Mouse (Mus musculus) Muller cell, postnatal 12 days (primary cell): ENCODE results near the gene Pnpla6.

Source experiments
- DNase-seq: peaks from one replicate; pipeline ENCODE4 v3.0.0-alpha.2; 2015; ENCODE audit errors: inconsistent ontology term

Gene Pnpla6

DNA sequence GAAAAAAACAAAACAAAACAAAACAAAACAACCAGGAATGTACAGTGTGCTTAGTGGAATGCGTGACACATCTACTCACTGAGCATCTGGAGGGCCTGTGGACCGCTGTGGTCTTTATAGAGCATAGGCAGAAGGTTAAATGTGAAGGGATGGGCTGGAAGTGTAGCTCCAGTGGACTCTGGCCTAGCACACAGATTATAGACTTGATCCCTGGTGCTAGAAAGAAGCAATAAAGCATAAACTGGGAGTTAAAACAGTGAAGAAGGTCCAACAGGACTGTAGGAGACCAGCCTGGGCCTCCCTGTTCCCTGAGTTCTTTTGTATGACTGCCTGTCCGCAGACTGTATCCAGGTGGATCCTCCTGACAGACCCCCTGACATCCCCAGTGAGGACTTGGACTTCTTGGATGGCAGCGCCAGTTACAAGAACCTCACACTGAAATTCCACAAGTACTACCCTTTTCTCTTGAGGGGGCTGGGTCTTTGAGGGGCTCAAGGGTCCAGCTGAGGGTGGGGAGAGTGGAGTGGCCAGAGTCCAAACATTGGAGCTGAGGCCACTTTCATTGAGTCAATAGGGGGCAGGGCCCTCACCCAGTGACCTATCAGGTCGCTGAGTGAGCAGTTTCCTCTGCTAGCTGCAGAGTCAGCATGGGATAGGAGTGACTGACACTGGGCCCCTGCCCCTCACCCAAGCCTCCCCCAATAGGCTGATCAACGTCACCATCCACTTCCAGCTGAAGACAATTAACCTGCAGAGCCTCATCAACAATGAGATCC is 7.0 kb upstream of the Pnpla6 start:
- DNase-seq: no peak

DNA sequence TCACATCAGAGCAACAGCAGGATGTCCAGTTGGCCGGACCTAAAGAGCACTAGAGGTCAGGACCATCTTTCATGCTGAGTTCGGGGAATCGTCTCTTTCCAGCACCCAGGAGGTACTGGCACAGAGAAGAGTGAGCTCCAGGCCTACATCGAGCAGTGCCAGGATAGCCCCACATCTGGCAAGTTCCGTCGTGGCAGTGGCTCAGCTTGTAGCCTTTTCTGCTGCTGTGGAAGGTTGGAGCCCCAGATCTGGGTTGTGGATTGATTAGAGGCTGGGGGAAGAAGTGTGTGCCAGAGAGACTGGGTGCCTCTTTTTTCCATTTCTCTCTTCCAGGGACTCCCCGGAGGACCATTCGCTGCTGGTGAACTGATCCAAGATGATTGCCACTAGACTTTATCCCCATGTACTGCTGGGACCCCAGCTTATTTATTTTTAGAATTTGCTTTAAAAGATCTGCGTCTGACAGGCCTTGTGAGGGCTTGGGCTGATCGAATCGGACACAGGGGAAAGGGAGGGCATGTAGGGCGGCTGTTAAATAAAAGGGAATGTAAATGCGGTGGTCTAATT is 420 bp upstream of the Pnpla6 start:
- no peak for DNase-seq

DNA sequence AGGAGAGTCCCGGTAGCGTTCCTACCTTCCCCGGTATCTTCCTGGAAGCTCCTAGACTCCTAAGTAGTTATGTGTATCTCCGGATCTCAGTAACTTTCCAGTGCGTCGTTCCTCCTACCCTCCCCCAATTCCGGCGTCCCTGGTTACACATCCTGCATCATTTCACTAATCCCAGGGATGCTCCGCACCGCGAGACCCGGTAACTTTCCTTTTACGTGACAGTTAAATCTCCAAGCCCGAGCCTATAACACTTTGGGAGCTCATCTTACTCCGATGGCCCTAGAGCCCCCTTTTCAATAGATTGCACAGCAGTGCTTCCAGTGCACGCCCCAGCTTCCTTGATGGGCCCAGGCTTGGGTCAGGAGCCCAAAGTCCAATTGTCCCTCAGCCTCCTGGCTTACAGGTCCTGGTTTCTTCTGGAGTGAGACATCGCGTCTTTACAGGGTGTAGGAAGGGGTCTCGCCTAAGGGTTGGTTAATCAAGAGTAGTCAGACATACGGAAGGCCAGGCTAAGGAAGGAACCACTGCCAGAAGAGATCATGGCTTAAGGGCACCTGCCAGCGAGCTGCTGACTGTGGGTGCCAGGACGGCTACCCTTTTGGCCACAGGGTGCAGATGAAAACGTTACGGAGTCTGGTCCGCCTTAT is 710 bp downstream of the Pnpla6 start:
- DNase-seq: peak; percentile 60

DNA sequence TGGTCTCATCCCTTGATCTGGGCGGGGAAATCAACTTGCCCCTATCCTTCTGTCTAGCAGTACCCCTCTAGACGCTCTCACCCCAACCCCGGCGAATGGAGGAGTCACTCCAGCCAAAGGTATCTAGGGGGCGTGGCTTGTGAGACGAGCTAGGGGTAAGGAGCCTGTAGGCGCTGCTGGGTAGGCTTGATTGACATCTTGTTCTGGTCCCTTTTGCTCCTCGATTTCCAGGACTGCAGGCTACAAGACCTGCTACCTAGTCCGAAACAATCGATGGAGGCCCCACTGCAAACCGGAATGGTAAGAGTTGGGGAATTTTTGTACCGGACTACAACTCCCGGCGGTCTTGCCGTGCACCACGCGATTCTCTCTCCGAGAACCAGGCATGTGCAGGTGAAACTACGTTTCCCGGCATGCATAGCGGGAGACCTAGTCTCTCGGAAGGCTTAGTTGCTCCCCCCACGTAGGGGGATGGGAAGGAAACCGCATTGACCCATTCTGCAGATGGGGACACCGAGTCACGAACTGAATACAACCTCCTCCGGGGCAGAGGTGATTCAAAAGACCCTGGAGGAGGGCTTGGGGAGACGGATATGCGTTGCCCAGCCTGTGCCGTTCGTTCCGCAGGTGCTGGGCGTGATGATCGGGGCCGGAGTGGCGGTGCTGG is 1.4 kb downstream of the Pnpla6 start:
- peak; percentile 86 for DNase-seq

DNA sequence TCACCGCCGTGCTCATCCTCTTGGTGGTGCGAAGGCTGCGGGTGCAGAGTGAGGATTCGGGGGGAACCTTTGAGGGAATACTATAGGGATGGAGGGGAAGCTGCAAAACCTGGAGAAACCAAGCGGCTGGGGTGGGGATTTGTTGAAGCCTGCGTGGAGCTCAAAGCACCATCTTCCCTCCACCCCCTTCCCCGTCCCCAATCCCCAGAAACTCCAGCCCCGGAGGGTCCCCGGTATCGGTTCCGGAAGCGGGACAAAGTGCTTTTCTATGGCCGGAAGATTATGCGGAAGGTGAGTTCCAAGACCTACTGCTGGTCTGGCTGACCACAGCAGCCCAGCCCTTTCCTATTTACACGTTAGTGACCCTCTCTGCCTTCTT is 1.9 kb downstream of the Pnpla6 start:
- no peak for DNase-seq

DNA sequence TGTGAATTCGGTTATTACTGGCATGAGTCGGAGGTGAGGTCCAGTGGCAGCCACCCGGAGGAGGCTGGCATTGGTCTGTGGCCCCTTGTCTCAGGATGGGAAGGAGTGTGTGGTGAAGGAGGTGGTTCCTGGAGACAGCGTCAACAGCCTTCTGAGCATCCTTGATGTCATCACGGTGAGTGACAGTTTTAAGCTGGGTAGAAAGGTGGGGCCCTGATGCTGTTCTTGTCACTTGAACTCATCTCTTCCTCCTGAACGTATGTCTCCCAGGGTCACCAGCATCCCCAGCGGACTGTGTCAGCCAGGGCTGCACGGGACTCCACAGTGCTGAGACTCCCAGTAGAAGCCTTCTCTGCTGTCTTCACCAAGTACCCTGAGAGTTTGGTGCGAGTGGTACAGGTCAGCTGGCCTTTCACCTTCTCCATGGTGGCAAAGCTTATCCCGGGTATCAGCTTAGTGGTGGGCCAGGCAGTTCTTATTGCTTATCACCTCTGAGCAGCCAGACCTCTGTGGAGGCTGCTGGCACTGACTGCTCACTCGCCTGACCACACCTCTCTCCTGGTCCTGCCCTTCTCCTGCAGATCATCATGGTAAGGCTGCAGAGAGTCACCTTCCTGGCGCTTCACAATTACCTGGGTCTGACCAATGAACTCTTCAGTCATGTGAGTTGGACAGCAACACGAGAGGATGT is 7.0 kb downstream of the Pnpla6 start:
- DNase-seq: no peak

DNA sequence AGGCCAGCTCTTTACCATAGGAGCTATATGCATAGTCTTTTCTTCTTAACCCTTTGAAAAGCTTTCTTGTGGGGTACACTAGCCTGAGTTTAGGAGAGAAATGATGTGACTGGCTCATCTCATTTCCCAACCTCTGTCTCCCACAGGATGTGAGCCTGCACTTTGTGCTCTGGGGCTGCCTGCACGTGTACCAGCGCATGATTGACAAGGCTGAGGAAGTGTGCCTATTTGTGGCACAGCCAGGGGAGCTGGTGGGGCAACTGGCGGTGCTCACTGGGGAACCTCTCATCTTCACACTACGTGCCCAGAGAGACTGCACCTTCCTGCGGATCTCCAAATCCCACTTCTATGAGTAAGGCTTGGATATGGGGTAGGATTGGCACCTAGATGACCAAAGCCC is 15.6 kb downstream of the Pnpla6 start:
- DNase-seq: no peak

DNA sequence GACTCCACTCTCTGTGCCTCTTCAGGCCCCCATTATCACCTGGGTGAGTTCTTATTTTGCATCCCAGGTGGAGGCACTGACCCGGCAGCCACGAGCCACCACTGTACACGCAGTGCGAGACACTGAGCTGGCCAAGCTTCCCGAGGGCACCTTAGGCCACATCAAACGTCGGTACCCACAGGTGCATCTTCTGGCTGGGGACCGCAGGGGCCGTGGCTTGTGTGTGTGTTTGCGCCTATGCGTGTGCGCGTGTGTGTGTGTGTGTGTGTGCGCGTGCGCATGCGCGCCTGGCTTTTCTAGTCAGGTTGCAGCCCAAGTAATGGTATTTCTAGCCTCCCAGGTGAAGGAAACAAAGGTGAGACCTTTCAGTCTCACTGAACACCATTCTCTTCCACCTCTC is 16.8 kb downstream of the Pnpla6 start:
- no peak for DNase-seq

DNA sequence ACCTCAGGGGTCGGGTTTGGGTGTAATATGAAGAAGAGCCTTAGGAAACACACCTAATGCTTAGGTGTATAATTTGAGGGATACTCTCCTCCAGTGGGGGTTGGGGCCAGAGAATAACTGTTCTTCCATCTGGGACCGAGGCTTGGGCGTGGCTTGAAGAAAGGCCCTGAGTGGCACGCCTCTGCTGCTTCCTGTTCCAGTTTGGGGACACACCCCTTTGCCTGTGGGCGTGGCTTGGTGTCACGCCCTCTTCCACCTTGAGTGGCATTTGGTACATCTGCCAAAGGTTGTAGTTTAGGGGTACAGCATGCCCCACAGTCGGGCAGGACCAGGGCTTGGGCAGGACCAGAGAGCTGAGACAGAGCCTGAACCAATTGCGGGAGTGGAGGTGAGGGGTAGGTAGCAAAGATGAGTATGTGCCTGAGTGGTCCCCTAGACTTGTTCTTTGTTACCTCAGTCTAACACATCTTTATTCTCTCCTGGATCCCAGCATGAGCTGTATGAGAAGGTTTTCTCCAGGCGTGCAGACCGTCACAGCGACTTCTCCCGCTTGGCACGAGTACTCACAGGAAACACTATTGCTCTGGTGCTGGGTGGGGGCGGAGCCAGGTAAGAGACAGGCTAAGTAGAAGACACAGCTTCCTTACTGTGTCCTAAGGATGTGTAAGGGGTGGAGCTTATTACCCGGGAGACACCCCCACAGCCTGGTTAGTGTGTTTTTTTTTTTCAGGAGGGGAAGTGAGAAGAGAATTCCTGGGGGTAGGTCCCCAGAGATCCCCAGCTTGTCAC is 21.1 kb downstream of the Pnpla6 start:
- no peak for DNase-seq

DNA sequence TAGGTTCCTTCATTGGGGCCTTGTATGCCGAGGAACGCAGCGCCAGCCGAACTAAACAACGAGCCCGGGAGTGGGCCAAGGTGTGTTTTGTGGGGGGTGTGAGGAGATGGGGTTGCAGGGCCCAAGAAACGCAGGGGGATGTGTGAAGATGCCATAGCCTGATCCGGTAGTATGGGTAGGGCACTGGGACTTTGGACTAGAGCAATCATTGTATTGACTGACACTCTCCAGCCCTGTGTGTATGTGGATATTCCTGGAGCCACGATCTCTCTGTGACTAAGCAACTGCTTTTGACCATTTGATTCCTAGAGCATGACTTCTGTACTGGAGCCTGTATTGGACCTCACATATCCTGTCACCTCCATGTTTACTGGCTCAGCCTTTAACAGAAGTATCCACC is 21.8 kb downstream of the Pnpla6 start:
- no peak for DNase-seq

DNA sequence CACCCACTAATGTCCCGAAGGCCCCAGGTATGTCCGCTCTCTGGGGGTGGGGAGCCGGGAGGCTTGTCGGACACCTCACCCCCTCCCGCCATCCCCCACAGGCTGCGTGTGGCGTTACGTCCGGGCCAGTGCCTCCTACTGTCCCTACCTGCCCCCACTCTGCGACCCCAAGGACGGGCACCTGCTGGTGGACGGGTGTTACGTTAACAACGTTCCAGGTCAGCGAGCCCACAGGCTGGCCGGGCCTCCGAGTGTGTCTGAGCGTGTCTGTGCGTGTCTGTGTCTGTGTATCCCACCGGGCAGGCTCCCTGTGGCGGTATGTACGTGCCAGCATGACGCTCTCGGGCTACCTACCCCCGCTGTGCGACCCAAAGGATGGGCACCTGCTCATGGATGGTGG is 22.5 kb downstream of the Pnpla6 start:
- DNase-seq: no peak

DNA sequence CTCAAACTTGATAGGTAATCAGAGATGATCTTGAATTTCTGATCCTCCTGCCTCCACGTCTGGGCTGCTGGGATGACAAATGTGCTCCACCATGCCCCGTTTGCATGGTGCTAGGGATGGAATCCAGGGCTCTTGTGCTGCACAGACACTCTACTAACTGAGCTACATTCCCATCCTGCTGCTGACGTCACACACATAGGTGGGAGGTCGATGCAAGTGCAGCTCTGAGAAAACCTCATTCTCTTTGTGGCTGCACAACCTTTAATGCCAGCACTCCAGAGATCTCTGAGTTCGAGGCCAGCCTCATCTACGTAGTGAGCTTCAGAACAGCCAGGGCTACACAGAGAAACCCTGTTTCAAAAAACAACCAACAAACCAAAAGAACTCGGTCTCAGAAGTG is 24.0 kb downstream of the Pnpla6 start:
- no peak for DNase-seq

DNA sequence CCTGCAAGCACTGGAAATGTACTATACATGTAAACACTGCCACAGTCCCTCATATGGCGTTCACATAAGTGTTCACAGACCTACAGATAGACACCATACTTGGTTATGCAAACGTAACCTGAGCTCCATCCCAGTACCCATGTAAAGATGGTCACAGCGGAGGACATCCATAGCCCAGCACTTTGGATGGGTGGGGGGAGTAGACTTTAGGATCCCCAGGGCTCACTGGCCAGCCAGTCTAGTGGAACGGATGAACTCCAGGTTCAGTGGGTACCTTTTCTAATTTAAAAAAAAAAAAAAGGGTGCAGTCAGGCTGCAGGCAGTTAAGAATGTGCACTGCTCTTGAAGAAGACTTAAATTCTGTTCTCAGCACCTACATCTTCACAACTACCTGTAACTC is 24.9 kb downstream of the Pnpla6 start:
- no peak for DNase-seq

DNA sequence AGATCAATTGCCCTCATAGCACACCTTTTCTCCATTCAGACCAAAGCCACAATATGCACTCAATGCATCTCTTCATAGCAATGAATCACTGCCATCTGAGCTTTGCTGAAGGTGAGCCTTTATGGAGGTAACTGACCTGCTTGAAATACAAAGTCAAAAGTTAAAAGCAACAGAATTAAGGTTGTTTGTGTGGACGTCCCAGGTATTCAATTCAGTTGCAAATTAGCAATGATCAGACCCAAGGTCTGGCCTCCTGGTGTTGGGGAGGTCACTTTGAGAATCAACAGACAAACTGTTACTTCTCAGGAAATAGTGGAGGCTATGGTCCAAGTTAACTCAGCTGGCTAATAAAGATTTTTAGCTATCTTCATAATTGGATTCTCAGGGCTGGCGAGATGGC is 31.3 kb downstream of the Pnpla6 start:
- no peak for DNase-seq

DNA sequence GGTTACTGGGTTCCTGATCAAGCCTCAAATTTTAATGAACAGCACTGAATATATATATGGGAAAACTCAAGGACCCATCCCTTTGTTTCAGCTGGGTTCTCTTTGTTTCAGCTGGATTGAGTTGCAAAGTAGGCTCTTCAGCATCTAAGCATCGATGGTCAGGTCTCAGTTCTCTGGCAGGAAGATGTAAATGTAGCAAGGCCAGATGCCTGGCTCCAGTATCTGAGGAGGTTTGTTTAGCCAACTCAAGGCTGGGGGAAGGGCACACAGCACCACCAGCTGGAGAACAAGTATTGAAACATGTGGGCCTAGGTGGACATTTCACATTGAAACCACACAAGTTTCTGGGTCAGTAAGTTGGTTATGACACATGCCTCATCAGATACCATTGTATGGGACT is 37.1 kb downstream of the Pnpla6 start:
- no peak for DNase-seq

DNA sequence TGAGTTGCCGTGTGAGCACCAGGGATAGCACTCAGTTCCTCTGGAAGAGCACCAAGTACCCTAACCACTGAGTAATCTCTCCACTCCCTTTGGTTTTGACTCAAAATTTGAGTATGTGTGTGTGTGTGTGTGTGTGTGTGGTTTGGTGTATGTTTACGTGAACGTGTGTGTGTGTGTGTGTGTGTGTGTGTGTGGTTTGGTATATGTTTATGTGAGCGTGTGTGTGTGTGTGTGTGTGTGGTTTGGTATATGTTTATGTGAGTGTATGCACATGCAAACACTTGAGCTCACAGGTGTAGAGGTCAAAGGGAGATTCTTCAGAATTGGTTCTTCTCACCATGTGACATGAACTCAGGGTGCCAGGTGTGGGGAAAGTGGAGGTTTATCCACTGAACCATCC is 40.9 kb downstream of the Pnpla6 start:
- DNase-seq: no peak

DNA sequence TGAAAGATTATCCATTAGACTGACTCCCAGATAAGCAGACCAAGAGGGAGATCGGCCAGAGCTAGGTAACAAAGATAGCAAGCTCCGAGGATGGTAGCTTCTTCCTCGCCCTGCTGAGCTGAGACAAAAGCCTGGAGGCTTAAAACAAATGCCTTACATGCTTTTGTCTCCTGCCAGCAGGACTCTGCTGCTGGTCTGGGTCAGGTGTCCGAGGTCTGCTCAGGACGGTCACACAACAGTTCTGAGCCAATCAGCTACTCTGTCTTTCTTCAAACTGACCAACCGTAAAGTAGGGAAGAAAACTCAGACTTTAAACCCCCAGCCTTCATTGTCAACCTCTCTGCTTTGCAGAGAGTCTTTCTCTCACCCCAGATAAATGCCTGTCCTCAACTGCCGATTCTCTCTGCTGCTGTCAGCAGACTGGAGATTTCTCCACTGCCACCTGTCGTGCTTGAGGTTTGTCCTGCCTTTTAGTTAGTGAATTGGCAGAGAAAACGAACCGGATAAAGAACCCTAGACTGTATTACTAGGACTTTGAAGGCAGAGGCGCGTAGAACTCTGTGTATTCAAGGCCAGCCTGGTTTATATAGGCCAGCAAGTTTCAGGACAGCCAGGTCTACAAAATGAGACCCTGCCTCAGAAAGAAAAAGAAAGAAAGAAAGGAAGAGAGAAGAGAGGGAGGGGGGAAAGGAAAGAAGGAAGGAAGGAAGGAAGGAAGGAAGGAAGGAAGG is 52.6 kb downstream of the Pnpla6 start, which contains the start of gene C330021F23Rik:
Gene C330021F23Rik (plus strand): TSS at position 350 of the 731 bp plus-strand sequence.
- peak; percentile 72 for DNase-seq

DNA sequence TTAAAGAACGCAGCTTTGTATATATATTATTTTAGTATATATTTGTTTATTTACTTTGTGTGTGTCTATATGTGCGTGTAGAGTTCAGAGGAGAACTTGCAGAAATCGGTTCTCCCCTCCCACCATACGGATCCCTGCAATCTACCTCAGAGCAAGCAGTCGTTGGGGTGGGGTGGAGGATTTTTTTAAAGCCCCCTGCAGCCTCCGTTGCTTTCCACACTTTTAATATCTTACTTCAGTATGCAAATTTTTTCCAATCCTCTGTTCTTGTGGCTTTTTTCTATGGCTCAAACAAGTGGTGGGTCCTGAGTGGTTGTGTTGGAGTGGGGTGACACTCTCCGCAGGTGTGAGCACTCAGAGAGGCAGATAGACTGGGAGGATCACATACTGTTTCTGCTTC is 53.2 kb downstream of the Pnpla6 start:
- DNase-seq: no peak

DNA sequence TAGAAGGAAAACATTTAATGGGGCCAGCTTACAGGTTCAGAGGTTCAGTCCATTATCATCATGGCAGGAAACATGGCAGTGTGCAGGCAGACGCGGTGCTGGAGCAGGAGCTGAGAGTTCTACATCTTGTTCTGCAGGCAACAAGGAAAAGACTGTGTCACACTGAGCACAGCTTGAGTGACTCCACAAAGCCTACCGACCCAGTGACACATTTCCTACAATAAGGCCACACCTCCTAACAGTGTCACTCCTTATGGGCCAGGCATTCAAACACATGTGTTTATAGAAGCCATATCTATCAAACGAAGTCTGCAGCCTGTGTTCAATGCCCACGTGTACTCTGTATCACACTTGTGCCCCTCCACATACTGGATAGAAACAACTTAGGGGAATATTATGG is 54.6 kb downstream of the Pnpla6 start:
- DNase-seq: no peak

DNA sequence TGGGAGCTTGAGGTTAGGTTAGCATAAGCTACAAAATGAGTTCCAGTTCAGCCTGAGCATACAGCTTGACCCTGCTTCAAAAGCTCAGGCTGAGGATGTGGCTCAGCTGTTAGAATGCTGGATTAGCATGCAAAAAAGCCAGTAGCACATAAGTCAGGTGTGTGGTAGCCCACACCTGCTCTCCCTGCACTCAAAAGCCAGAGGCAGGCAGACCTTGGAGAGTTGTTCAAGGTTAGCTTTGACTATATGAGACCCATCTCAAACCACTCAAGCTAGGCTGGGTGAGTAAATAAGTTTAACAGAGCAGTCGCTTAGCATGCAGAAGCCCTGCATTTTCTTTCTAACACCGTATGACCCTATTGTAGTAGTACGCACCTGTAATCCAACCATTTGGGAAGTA is 59.4 kb downstream of the Pnpla6 start:
- no peak for DNase-seq
